Mouse (Mus musculus) testis, adult 2 months (tissue): ENCODE data around the gene Bnc1. TPM values are rescaled to one million over a fixed set of nuclear protein-coding genes. Genes with fewer than 3 reads are reported as not detected.

ENCODE experiments used
- H3K27ac ChIP-seq: fragments of 200-500 bp; 2 replicates; pipeline ENCODE4 v1.5.1; 2012; ENCODE audit warnings: low read depth, low read length; ENCODE audit not compliant: control insufficient read depth, insufficient read depth
- H3K27me3 ChIP-seq: fragments of 200-500 bp; 2 replicates; pipeline ENCODE4 v1.6.1; 2012; ENCODE audit warnings: mild to moderate bottlenecking, low read length, moderate library complexity; ENCODE audit not compliant: control insufficient read depth, insufficient read depth
- H3K36me3 ChIP-seq: fragments of 200-500 bp; 2 replicates; pipeline ENCODE4 v1.6.1; 2012; ENCODE audit warnings: mild to moderate bottlenecking, low read length; ENCODE audit not compliant: control insufficient read depth, insufficient read depth
- H3K4me1 ChIP-seq: fragments of 200-500 bp; 2 replicates; pipeline ENCODE4 v1.6.1; 2012; ENCODE audit warnings: low read length; ENCODE audit not compliant: control insufficient read depth, insufficient read depth
- H3K4me3 ChIP-seq: fragments of 200-500 bp; 2 replicates; pipeline ENCODE4 v1.5.1; 2012; ENCODE audit warnings: low read depth, mild to moderate bottlenecking, low read length, moderate library complexity, mixed read lengths; ENCODE audit not compliant: control insufficient read depth
- CTCF ChIP-seq: fragments of 200-500 bp; IDR thresholded peaks from 2 replicates; pipeline ENCODE4 v1.5.1; 2012; ENCODE audit warnings: low read depth, mild to moderate bottlenecking, inconsistent platforms, low read length, moderate library complexity; ENCODE audit not compliant: control insufficient read depth, insufficient read depth, insufficient replicate concordance
- POLR2A ChIP-seq: fragments of 200-500 bp; IDR thresholded peaks from 2 replicates; pipeline ENCODE4 v1.6.1; 2012; ENCODE audit warnings: low read depth, mild to moderate bottlenecking, inconsistent platforms, low read length, moderate library complexity; ENCODE audit not compliant: control insufficient read depth
- polyA plus RNA-seq: library from polyadenylated mRNA; depleted of rRNA; stranded (reverse); fragments of >200 nt; gene quantifications from 2 replicates; pipeline ENCODE4 v1.2.3, GENCODE M21; 2012

The Bnc1 gene
- polyA plus RNA-seq, 1 experiment, result 1.2 TPM

- H3K27ac ChIP-seq, result no peak overlapping the region
- H3K36me3 ChIP-seq, result no peaks in the 10 kb centered on the region
- TF ChIP-seq CTCF, result no peak
- no peak overlapping the region for H3K4me3 ChIP-seq
- H3K27me3 ChIP-seq, result no peaks in the 10 kb centered on the region; the same call in 1 of the 2 replicates
- peaks cover 19% of the 10 kb centered on the region for H3K4me1 ChIP-seq
These were observed 3.9 kb upstream of the Bnc1 start for GRCm38 (mm10) chr7:81995975-81996374.

DNA sequence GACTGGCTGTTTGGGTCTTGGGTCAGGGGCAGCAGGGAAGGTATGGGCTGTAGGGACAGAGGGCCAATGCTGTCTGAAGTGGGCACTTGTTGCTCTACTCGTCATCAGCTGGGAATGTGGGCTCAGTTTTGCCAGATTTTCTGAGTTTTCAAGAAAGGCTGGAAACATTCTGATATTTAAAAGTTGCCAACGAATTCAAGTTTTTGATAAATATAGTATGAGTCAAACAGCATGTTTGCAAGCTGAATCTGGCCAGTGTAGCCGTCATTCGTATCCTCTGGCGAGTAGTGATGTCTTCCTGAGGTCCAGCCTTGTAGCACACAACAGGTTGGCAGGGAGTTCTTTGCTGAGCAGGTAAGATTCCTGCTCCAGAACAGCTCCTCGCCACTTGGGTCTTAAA, 3.0 kb upstream of the Bnc1 start:
- peaks cover 19% of the 10 kb centered on the region for H3K4me1 ChIP-seq
- H3K27me3 ChIP-seq, result no peaks in the 10 kb centered on the region; the same call in 1 of the 2 replicates
- H3K27ac ChIP-seq, result no peak overlapping the region
- no peak overlapping the region for H3K4me3 ChIP-seq
- no peaks in the 10 kb centered on the region for H3K36me3 ChIP-seq
- TF ChIP-seq CTCF (no peak), POLR2A (no peak)

GRCm38 (mm10) chr7:81993140-81993539, 1.0 kb upstream of the Bnc1 start:
- TF ChIP-seq CTCF, result no peak
- TF ChIP-seq POLR2A, result no peak
- Histone ChIP-seq H3K4me1 (peaks cover 19% of the 10 kb centered on the region), H3K36me3 (no peaks in the 10 kb centered on the region), H3K27me3 (no peaks in the 10 kb centered on the region; the same call in 1 of the 2 replicates), H3K4me3 (no peak overlapping the region; the same call in 1 of the 2 replicates), H3K27ac (no peak overlapping the region)

GRCm38 (mm10) chr7:81991611-81992061, 456 bp downstream of the Bnc1 start:
- H3K27ac ChIP-seq, result peak overlapping the region; percentile 25; the same call in 1 of the 2 replicates
- TF ChIP-seq CTCF (no peak), POLR2A (no peak)
- H3K27me3 ChIP-seq, result no peaks in the 10 kb centered on the region; the same call in 1 of the 2 replicates
- H3K4me3 ChIP-seq, result peak overlapping the region; percentile 79
- H3K4me1 ChIP-seq, result peaks cover 15% of the 10 kb centered on the region
- no peaks in the 10 kb centered on the region for H3K36me3 ChIP-seq

DNA sequence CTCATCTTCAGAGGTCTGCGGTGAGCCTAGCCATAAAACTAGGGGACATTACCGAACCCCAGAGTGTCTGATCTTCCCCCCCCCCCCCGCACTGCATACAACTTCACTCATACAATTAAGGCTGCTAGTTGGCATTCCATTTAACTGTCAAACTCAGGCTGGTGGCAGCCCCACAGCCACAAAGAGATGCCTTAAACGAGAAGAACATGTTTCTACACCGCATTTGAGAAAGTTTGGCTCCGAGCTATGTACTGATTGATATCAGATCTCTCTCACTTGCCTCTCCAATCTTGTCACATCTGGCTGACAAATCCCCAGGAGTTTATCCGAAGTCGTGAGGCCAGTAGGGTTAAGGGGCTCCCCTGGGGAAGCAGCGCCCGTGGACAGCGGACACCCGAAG, 976 bp downstream of the Bnc1 start:
- Histone ChIP-seq H3K36me3 (no peaks in the 10 kb centered on the region), H3K27me3 (no peaks in the 10 kb centered on the region; the same call in 1 of the 2 replicates), H3K4me1 (peaks cover 12% of the 10 kb centered on the region), H3K4me3 (peak overlapping the region; percentile 79), H3K27ac (no peak overlapping the region)
- TF ChIP-seq POLR2A, result no peak
- TF ChIP-seq CTCF, result no peak

GRCm38 (mm10) chr7:81983651-81984050, 8.4 kb downstream of the Bnc1 start:
- H3K4me3 ChIP-seq, result no peak overlapping the region
- no peaks in the 10 kb centered on the region for H3K4me1 ChIP-seq
- no peaks in the 10 kb centered on the region for H3K36me3 ChIP-seq
- no peak overlapping the region for H3K27ac ChIP-seq
- H3K27me3 ChIP-seq, result no peaks in the 10 kb centered on the region
- TF ChIP-seq CTCF (no peak), POLR2A (no peak)

- Histone ChIP-seq H3K27ac (no peak overlapping the region), H3K4me1 (no peaks in the 10 kb centered on the region), H3K36me3 (no peaks in the 10 kb centered on the region), H3K27me3 (no peaks in the 10 kb centered on the region), H3K4me3 (no peak overlapping the region)
- TF ChIP-seq CTCF (no peak), POLR2A (no peak)
These were observed 13.8 kb downstream of the Bnc1 start for GRCm38 (mm10) chr7:81978304-81978703.

- TF ChIP-seq CTCF, result no peak
- no peak for TF ChIP-seq POLR2A
- Histone ChIP-seq H3K27me3 (no peaks in the 10 kb centered on the region), H3K27ac (no peak overlapping the region), H3K4me1 (no peaks in the 10 kb centered on the region), H3K4me3 (no peak overlapping the region), H3K36me3 (no peaks in the 10 kb centered on the region)
These were observed 17.5 kb downstream of the Bnc1 start for GRCm38 (mm10) chr7:81974616-81975015.
